Mouse (Mus musculus) myocyte (in vitro differentiated cells): ENCODE measurements around the gene Slc24a3.

ENCODE experiments used
- E2F4 ChIP-seq: IDR thresholded peaks from one replicate; pipeline ENCODE4 v1.6.1; 2011; ENCODE audit warnings: mild to moderate bottlenecking, control low read depth, moderate library complexity; ENCODE audit not compliant: insufficient read depth
- MAX ChIP-seq: IDR thresholded peaks from one replicate; pipeline ENCODE4 v1.6.1; 2011; ENCODE audit warnings: low read depth, mild to moderate bottlenecking, control low read depth
- MYOD1 ChIP-seq, 3 experiments: IDR thresholded peaks; one replicate each; pipeline ENCODE4 v1.6.1; 2011; ENCODE audit warnings: control low read depth in 2 of 3, low read depth in 2 of 3, mild to moderate bottlenecking in 2 of 3, moderate library complexity in 1 of 3; ENCODE audit not compliant: insufficient read length in 2 of 3, control insufficient read depth in 1 of 3
- MYOG ChIP-seq, 3 experiments: IDR thresholded peaks; one replicate each; pipeline ENCODE4 v1.6.1; 2011; ENCODE audit warnings: control low read depth in 2 of 3, low read depth in 2 of 3, mild to moderate bottlenecking in 2 of 3; ENCODE audit not compliant: insufficient read length in 2 of 3, control insufficient read depth in 1 of 3, insufficient read depth in 1 of 3
- POLR2A ChIP-seq: IDR thresholded peaks from one replicate; pipeline ENCODE4 v1.6.1; 2011; ENCODE audit warnings: low read depth, mild to moderate bottlenecking, control low read depth, moderate library complexity; ENCODE audit not compliant: insufficient read length
- POLR2AphosphoS2 ChIP-seq: IDR thresholded peaks from one replicate; pipeline ENCODE4 v1.6.1; 2011; ENCODE audit warnings: low read depth, control low read depth; ENCODE audit not compliant: insufficient read length
- SRF ChIP-seq: IDR thresholded peaks from one replicate; pipeline ENCODE4 v1.6.1; 2011; ENCODE audit warnings: low read depth; ENCODE audit not compliant: control insufficient read depth, insufficient read length
- TCF12 ChIP-seq: IDR thresholded peaks from one replicate; pipeline ENCODE4 v1.6.1; 2011; ENCODE audit warnings: mild to moderate bottlenecking, control low read depth; ENCODE audit not compliant: poor library complexity, insufficient read depth, severe bottlenecking
- TCF3 ChIP-seq: IDR thresholded peaks from one replicate; pipeline ENCODE4 v1.6.1; 2011; ENCODE audit warnings: low read depth, control low read depth; ENCODE audit not compliant: insufficient read length
- USF1 ChIP-seq: IDR thresholded peaks from one replicate; pipeline ENCODE4 v1.6.1; 2011; ENCODE audit warnings: low read depth, mild to moderate bottlenecking, control low read depth, moderate library complexity

GRCm38 (mm10) chr2:145405746-145406145 is 238.2 kb downstream of the Slc24a3 start:
- TF ChIP-seq TCF12, result no peak
- no peak for TF ChIP-seq POLR2A
- no peak for TF ChIP-seq POLR2AphosphoS2
- TF ChIP-seq MAX, result no peak
- TF ChIP-seq MYOD1 (IDR thresholded peaks at IDR 0.05; ENCODE audit: control insufficient read depth in 1 of 3, insufficient read length in 2 of 3, low read depth in 2 of 3), result no peak
- no peak for TF ChIP-seq USF1
- no peak for TF ChIP-seq SRF
- no peak for TF ChIP-seq TCF3
- no peak for TF ChIP-seq E2F4
- no peak for TF ChIP-seq MYOG (IDR thresholded peaks at IDR 0.05; ENCODE audit: control insufficient read depth in 1 of 3, insufficient read depth in 1 of 3, insufficient read length in 2 of 3, low read depth in 2 of 3)
